Mouse (Mus musculus) layer of hippocampus, adult 18-20 months (tissue): ENCODE results near the gene Maea. TPM values are rescaled to one million over a fixed set of nuclear protein-coding genes. Genes with fewer than 3 reads are reported as not detected.
A peak's percentile ranks its signal among the peaks of the same experiment; 100 is the strongest.

ENCODE experiments used
- DNase-seq, 2 experiments: peaks; one replicate each; pipeline ENCODE4 v3.0.0; 2022; ENCODE audit warnings: low spot score in 2 of 2
- total RNA-seq, 2 experiments: library from RNA; stranded (reverse); gene quantifications; 2 replicates each; pipeline ENCODE4 v1.2.3; 2021

Gene Maea
- total RNA-seq, 2 experiments from 2014 or later: 102 to 103 TPM

DNA sequence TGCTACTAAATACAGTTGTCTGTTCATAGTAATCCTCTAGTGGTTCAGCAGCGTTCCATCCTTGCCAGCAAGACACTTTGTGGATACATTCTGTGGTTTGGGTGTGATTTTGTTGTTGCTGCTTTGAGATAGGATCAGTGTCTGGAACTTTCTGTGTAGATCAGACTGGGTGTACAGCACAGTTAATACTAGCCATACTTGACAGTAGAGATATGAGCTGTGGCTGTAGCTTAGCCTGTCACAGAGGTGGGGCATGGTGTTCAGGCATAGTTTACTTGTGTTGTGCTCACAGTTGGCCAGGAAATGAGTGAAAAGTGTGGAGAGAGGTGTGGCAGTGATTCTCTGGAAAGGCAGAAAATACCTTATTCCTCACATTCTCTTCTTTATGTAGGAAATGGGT lies 22.2 kb downstream of the Maea start:
- no peak for DNase-seq

DNA sequence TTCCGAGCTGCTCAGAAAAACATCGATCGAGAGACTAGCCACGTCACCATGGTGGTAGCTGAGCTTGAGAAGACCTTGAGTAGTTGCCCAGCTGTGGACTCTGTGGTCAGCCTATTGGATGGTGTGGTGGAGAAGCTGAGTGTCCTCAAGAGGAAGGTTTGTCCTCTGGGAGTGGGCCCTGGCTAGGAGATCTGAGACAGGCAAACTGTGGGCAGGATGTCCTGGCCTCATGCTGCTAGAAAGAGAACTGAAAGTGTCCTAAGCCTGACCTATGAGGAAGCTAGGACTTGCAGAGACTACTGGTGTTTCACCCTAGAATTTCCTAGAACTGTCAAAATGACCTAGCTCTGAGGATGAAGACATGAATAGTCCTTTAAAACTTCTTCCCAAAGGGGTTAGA lies 23.2 kb downstream of the Maea start:
- DNase-seq: no peak

DNA sequence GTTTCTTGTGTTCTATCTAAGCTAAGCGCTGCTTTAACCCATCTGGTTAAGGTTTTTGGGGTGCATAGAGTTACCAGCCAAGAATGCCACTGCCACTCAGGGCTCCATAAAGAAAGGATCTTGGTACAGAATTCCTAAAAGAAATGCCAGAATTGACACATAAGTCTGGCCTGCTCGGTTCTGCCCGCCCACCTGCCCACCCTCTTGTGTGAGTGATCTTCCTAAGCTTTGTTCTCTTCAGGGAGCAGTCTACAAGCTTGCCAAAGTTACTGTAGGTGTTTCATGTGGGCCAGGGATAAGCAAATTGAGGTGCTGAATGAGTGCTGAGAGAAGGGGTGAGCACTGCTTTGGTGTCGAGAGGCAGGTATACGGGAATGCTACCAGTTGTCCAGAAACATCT lies 28.0 kb downstream of the Maea start:
- no peak for DNase-seq

DNA sequence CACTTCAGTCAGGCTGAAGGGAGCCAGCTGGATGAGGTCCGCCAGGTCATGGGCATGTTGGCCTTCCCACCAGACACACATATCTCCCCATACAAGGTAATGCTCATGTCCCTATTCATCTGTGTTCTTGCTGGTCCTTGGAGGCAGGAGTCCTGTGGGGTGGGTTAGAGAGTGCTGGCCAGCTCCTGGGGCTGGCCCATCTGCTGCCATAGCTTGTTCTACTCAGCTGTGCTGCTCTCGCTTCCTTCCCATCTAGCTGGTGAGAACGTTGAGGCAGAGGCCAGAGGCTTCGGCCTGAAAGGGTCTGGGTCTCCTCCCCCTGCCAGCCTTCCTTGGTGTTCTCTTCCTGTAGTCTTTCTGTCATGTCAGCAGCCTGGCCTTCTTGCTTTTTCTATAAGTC lies 33.3 kb downstream of the Maea start:
- DNase-seq: no peak

DNA sequence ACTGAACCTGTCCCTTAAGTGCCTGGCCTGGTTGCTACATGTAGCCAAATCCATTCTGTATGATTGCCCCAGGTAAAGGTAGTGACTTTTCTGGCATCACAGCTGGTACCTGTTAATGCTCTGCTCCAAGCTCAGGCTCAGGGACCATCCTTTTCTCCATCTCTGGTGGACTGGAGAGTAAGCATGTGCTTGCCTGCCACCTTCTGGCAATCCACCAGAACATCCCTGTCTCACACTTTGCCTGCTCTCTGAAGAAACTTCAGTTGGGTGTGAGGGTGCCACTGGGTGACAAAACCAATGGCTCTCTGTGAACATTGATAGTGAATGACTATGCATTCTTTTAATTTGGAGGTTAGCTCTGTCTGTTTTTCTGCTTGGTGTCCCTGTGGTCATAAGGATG lies 35.8 kb downstream of the Maea start:
- peak in 1 of 2 experiments; percentile 29 for DNase-seq

DNA sequence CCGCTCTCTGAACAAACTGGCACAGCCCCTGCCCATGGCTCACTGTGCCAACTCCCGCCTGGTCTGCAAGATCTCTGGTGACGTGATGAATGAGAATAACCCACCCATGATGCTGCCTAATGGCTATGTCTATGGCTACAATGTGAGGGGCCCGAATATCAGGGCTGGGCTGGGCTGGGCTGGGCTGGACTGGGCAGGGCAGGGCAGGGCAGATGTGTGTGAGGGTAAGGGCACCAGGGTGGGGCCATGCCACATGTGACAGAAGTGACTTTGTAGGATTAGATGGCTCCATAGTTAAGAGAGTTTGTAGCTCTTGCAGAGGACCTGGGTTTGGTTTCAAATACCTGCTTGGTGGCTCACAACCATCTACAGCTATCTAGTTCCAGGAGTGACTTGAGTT lies 36.4 kb downstream of the Maea start:
- no peak for DNase-seq

DNA sequence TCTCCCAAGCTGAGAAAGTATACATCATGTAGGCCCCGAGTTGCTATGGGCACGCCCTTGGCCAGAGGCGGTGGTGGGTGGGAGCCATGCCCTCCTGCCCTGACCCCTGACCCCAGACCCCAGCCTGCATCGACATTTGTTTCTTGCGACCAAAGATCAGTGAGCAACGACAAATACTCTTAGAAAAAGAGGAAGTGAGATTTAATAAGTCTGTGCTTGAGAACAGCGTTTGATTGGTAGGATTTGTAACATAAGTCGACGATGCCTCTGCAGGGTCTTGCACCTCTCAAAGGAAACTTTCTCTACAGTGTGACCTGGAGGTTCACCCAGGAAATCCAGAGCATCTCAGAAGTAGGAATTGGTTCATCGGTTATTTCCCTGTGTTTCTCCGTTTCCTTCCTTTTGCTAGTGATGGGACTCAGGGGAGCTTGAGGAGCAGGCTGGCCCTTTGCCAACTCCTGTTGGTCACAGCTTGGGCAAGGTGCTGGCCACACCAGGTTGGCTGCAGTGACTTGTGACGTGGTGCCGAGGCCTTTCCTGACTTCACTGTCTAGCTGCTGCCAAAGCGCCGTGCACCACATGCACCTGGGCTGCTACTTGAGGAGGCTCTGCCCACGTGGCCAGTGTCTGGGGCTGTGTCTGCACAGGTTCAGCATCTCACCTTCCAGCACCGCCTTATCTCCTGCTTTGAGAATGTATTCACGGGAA lies 37.2 kb downstream of the Maea start:
- no peak for DNase-seq

DNA sequence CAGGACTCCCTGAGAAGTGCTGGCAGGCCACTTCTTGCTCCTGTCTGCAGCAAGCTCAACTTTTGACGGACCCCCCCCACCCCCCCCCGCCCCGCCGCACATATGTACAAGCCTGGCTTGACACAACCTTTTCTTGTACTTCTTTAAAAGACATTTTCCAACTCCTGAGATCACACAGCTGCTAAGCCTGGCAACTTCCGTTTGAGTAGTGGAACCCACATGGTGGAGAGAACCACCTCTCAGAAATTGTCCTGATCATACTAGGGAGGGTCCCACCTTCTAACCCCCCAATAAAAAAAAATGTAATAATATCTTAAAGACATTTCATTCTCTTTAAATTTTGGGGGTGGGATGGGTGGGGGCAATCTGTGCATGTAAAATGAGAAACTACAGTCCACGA lies 41.9 kb downstream of the Maea start:
- DNase-seq: no peak

DNA sequence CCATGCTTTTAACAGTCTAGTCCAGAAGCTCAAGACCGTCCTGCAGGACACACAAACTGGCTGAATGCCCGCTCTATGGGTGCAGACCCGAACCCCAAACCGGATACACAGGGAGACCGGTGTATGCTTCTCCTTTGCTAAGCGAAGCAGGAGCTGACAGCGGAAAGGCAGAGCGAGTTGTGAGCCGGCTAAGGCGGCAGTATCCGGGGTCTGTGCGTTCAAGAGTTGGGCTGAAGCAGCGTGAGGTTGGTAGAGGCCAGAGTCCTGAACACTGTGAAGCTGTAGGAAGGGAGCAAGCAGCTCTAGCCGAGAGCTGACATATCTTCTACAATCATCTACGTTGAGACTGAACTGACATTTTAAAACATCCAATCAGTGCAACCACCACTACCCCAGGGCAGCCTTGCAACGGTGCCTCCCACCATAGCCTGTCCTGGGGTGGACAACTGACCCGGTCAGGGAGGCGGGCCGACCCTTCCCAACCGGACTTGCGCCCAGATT lies 42.5 kb downstream of the Maea start:
- DNase-seq: no peak

DNA sequence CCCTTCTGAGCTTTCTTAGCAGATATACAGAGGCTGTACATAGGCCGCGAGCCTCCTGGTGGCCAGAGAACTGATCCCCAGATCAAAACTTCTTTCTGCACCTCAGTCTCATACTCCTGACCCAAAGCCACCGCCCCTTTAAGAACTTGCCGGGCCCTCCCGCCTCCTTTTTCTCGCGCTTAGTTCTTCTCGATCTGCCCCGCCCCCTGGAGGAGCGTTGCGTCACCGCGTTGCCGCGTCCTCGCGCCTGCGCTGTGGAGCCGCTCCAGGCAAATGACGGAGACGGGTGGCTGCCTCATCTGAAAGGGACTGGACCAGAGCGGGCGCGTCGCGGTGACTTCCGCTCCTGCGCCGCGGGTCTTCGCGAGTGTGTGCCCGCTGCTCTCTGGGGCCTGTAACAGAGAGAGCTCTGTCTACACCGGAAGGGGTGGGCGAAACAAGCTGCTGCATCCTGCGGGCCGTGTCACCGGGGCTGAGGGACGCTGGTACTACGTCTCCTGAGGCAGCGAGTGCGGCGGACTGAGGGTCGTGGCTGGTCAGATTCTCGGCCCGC lies 43.1 kb downstream of the Maea start, which contains the start of gene Uvssa:
Gene Uvssa, plus strand, starts transcription at position 248 of the 553 bp plus-strand sequence.
- peak; percentile 99 for DNase-seq

DNA sequence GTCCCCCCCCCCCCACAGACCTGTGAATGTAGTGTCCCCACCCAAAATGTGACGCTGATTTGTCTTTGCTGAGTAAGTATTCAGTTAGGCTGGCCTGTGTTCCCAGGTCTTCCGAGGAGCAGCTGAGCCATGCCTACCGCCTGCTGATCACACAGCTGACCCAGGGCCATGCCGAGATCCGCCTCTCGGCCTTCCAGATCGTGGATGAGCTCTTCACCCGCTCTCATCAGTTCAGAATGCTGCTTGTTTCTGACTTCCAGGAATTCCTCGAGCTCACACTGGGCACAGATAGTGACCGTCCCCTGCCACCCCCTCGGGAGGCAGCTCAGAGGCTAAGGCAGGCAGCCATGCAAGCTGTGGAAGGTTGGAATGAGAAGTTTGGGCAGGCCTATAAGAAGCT lies 52.2 kb downstream of the Maea start:
- no peak for DNase-seq

DNA sequence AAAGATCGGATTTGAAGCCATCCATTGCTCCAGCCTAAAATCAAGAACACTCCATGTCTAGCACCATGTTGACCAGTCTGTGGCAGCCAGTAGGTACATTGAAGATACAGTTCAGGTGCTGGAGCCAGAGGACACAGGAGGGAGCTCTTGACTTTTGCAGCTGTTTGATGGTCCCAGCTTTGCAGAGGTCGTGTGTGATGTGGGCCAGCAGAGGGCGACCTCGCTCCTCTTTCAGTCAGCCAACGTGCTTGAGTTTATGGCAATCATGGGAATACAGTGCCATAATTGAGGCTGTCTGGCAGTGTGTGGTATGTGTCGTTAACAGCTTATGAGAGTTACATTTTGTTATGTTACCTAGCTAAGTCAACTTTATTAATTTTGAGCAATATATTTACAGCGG lies 58.5 kb downstream of the Maea start:
- DNase-seq: peak; percentile 71 to 93

DNA sequence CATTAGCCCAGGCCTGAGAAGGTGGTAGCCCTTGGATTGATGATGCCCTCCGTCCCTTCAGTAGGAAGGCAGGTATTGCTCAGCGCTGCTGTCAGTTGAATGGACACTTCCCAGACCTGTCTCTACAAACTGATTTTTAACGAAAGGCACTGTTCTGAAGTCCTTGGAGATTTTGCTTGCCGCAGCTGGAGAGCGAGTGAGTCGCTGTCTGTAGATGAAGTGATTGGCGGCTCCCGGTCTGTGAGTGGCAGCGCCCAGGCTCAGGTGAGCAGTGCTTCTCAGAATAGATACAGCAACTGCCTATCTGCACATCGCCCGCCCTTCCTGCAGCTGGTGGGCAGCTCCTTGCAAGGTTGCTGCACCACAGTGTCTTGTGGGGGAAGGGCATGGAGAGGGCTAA lies 60.4 kb downstream of the Maea start:
- no peak for DNase-seq

DNA sequence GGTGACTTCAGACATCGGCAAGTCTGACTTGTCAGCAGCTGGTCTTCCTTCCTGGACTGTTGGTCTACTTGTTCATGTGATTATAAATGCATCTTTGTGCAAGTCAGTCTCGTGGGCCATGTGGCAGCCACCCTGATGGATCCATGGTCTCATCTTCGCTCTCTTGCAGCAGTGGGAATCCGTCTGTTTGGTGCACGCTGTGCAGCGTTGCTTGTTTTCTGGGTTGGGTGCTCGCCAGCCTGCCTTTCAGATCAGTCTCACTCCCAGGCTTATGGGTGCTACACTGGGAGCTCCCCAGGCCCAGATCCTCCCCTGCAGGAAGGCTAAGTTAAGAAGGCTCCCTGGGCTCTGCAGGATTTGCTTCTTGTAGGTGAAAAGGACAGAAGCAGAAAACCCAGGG lies 61.5 kb downstream of the Maea start:
- peak; percentile 35 to 63 for DNase-seq

DNA sequence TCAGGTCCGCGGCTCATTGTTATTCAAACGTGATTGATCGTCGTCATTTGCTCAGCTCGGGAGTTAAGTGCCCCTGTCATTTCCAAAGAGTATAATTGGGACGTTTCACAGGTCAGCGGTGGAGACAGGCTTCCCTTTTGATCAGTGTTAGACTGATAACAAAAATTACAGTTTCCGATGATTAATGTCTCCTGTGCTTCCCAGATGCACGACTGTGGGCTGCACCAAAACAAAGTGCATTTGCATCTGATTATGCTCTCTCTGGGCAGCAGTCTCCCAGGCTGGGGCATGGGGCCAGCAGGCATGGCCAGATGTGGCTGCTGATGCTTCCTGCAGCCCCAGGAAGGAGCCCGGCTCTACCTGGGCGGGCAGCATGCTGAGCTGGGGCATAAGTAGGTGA lies 65.5 kb downstream of the Maea start:
- no peak for DNase-seq

DNA sequence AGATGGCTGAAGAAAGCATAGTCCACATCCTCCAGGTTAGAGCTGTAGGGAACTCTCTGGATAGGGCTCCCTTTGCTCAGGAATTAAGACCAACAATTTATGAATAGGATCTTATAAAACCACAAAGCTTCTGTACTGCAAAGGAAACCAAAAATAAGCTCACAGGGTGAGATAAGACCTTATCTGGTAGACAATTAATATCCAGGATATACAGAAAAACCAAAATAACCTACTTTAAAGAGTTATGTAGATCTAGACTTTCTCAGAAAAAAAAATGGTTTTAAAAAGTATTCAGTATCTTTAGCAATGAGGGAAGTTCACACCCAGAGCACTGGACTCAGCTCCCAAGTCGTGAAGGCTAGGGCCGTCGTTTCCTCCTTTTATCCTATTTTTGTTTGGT lies 85.0 kb downstream of the Maea start:
- no peak for DNase-seq

Other genes starting within 250 kb of the Maea start
- under 1 TPM; 0.13 to 0.20 TPM for gene Slc5a1, start 231.3 kb upstream of the Maea start, total RNA-seq
- gene Spon2, start 117.1 kb upstream of the Maea start, total RNA-seq: under 1 TPM; 0.20 to 0.28 TPM
- 100 to 1,000 TPM; 288 to 309 TPM for gene Ctbp1, start 60.5 kb upstream of the Maea start, total RNA-seq
- 1 to 10 TPM; 5.5 to 6.0 TPM for gene Uvssa, start 43.0 kb downstream of the Maea start, total RNA-seq
- not detected for gene Nkx1-1, start 98.5 kb downstream of the Maea start, total RNA-seq